Mouse (Mus musculus) intestine, embryonic 16.5 days (tissue): ENCODE results near the gene Hoxa7. TPM values are rescaled to one million over a fixed set of nuclear protein-coding genes. Genes with fewer than 3 reads are reported as not detected.

Experiments used
- ATAC-seq: fragments of 200-750 bp; cut with Nextera tagmentation; 2 replicates; pipeline ENCODE4 v1.8.0; 2017; ENCODE audit warnings: moderate TSS enrichment, moderate library complexity
- H3K27ac ChIP-seq: fragments of 300-500 bp; sonication (generic); 2 replicates; pipeline ENCODE4 v1.5.1; 2014; ENCODE audit warnings: mild to moderate bottlenecking, low read length
- H3K27me3 ChIP-seq: fragments of 300-500 bp; sonication (generic); replicated peaks from 2 replicates; pipeline ENCODE4 v1.6.1; 2014; ENCODE audit warnings: low read length, control low read depth, mixed read lengths; ENCODE audit not compliant: control insufficient read depth, insufficient read depth
- H3K36me3 ChIP-seq: fragments of 300-500 bp; sonication (generic); 2 replicates; pipeline ENCODE4 v1.6.1; 2014; ENCODE audit warnings: low read length, control low read depth; ENCODE audit not compliant: control insufficient read depth, insufficient read depth
- H3K4me1 ChIP-seq: fragments of 300-500 bp; sonication (generic); 2 replicates; pipeline ENCODE4 v1.6.1; 2014; ENCODE audit warnings: low read length, control low read depth, mixed read lengths; ENCODE audit not compliant: control insufficient read depth, insufficient read depth
- H3K4me2 ChIP-seq: fragments of 300-500 bp; sonication (generic); 2 replicates; pipeline ENCODE4 v1.6.1; 2014; ENCODE audit warnings: low read depth, low read length, control low read depth
- H3K4me3 ChIP-seq: fragments of 300-500 bp; sonication (generic); 2 replicates; pipeline ENCODE4 v1.5.1; 2014; ENCODE audit warnings: mild to moderate bottlenecking, low read length
- H3K9ac ChIP-seq: fragments of 300-500 bp; sonication (generic); 2 replicates; pipeline ENCODE4 v1.6.1; 2014; ENCODE audit warnings: low read depth, low read length
- H3K9me3 ChIP-seq: fragments of 300-500 bp; sonication (generic); 2 replicates; pipeline ENCODE4 v1.6.1; 2016; ENCODE audit warnings: low read length, control low read depth; ENCODE audit not compliant: control insufficient read depth
- WGBS: fragments of 180-500 bp; shearing (Covaris S2); extraction: QIAGEN DNeasy Blood & Tissue Kit; methylation state at CpG from one replicate; pipeline ENCODE4 v1.1.7; 2014; 5-methylcytosine and 5-hydroxymethylcytosine counted together
- polyA plus RNA-seq: library from polyadenylated mRNA; unstranded; fragments of >200 nt; fragmentation: Nextera tagmentation; extraction: Ambion mirVana; gene quantifications from 2 replicates; pipeline ENCODE4 v1.2.1, GENCODE M21; 2015

Gene Hoxa7
- polyA plus RNA-seq, 1 experiment from 2014 or later: 8.2 TPM

- Histone ChIP-seq H3K36me3 (no peaks in the 10 kb centered on the region), H3K9me3 (no peaks in the 10 kb centered on the region), H3K27ac (peak overlapping the region; percentile 65), H3K27me3 (peaks cover 16% of the 10 kb centered on the region), H3K4me1 (peaks cover 29% of the 10 kb centered on the region), H3K9ac (peak overlapping the region; percentile 81), H3K4me3 (peak overlapping the region; percentile 60), H3K4me2 (peak overlapping the region; percentile 74)
- WGBS: 5% methylated on average over 43 of the region's 46 CpGs
- ATAC-seq: peak; percentile 9
These were observed 18.1 kb downstream of the Hoxa7 start for GRCm38 (mm10) chr6:52203371-52204049.

GRCm38 (mm10) chr6:52203121-52203370 is 18.6 kb downstream of the Hoxa7 start:
- Histone ChIP-seq H3K9me3 (no peaks in the 10 kb centered on the region), H3K9ac (peak overlapping the region; percentile 81), H3K36me3 (no peaks in the 10 kb centered on the region), H3K27ac (peak overlapping the region; percentile 65), H3K4me1 (peaks cover 24% of the 10 kb centered on the region), H3K4me2 (peak overlapping the region; percentile 74), H3K27me3 (peaks cover 13% of the 10 kb centered on the region), H3K4me3 (peak overlapping the region; percentile 60)
- 13% methylated on average over 10 of the region's 10 CpGs for WGBS
- no peak for ATAC-seq

DNA sequence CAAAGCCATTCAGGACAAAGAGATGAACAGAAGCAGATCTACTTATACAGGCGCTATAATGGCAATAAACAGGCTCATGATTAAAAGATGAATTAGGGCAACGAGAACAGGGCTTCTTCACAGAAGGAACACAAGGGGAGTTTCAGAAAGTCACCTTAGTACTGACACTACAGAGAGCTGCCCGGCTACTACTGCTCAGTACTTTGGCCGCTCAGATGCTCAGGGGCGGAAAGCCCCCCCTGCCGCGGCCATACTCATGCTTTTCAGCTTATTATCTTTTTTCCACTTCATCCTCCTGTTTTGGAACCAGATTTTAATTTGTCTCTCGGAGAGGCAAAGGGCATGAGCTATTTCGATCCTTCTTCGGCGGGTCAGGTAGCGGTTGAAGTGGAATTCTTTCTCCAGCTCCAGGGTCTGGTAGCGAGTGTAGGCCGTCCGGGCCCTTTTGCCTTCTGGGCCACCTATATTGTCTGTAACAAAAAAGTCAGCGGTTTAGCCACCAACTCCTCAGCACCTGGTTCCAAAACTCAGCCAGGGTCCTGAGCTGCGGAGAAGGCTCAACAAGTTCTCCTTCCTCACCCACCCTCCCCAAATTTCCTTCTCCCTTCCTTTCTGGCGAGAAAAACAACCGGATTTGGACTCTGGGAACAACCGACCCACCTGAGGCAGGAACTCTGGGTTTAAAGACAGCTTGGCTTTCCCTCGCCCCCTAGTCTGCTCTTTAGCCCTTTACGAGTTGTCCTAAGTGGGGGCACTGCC is 19.1 kb downstream of the Hoxa7 start:
- Histone ChIP-seq H3K9me3 (no peaks in the 10 kb centered on the region), H3K27me3 (peaks cover 13% of the 10 kb centered on the region), H3K27ac (peak overlapping the region; percentile 65), H3K9ac (peak overlapping the region; percentile 81), H3K36me3 (no peaks in the 10 kb centered on the region), H3K4me2 (peak overlapping the region; percentile 74), H3K4me3 (peak overlapping the region; percentile 60), H3K4me1 (peaks cover 26% of the 10 kb centered on the region)
- no peak for ATAC-seq
- WGBS: 30% methylated on average over 22 of the region's 22 CpGs

- no peak for ATAC-seq
- Histone ChIP-seq H3K27ac (0 out of 2 replicates have a peak overlapping the region, but pooled peaks have one; percentile 53), H3K4me1 (peaks cover 23% of the 10 kb centered on the region), H3K4me3 (peak overlapping the region; percentile 27), H3K9me3 (no peaks in the 10 kb centered on the region), H3K4me2 (peak overlapping the region; percentile 53), H3K27me3 (peaks cover 10% of the 10 kb centered on the region), H3K9ac (peak overlapping the region; percentile 65), H3K36me3 (no peaks in the 10 kb centered on the region)
- 48% methylated on average over 1 of the region's 1 CpGs for WGBS
These were observed 20.4 kb downstream of the Hoxa7 start for GRCm38 (mm10) chr6:52201269-52201668.

GRCm38 (mm10) chr6:52200751-52201250 is 20.9 kb downstream of the Hoxa7 start:
- Histone ChIP-seq H3K4me2 (peak overlapping the region; percentile 53), H3K27me3 (peaks cover 8% of the 10 kb centered on the region), H3K9ac (peak overlapping the region; percentile 65), H3K36me3 (no peaks in the 10 kb centered on the region), H3K4me1 (peaks cover 23% of the 10 kb centered on the region), H3K9me3 (no peaks in the 10 kb centered on the region), H3K27ac (peak overlapping the region; percentile 64), H3K4me3 (peak overlapping the region; percentile 34)
- 19% methylated on average over 10 of the region's 10 CpGs for WGBS
- ATAC-seq: peak; percentile 33

DNA sequence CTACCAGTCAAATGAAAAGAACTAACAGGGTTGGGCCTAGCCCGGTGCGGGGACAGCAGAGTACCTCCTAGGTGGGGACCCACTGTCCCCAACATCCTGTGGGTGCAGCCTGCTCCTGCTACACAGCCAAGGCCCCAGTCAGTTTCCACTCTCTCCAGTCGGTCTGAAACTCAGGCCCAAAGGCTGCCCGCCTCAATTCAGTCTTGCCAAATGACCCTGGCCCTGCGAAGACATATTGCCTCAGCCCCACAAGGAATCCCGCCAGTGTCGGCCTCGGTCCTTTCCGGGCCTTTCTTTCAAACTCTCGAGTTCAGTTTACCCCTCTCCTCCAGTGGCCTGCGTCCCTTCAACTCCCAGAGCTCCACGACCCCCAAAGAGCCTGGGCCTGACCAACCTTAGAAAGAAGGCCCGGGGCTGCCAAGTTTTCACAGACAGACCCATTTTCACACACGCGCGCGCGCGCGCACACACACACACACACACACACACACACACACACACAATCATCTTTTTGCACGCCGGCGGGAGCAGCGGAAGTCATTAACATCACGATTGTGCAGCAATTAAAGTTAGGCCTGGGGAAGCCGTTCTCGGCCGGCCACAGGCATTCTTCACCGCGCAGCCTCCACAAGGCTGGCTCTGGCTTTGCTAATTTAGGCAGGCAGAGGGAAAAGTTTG is 21.4 kb downstream of the Hoxa7 start:
- H3K4me3 ChIP-seq: peak overlapping the region; percentile 34
- 19% methylated on average over 30 of the region's 30 CpGs for WGBS
- H3K27me3 ChIP-seq: peaks cover 2% of the 10 kb centered on the region; the same call in 1 of the 2 replicates
- peak; percentile 52 for ATAC-seq
- H3K4me2 ChIP-seq: peak overlapping the region; percentile 53
- H3K36me3 ChIP-seq: no peaks in the 10 kb centered on the region
- H3K4me1 ChIP-seq: peaks cover 21% of the 10 kb centered on the region
- H3K9me3 ChIP-seq: no peaks in the 10 kb centered on the region
- H3K27ac ChIP-seq: peak overlapping the region; percentile 64
- peak overlapping the region; percentile 65 for H3K9ac ChIP-seq

- 7% methylated on average over 10 of the region's 10 CpGs for WGBS
- H3K27ac ChIP-seq: peak overlapping the region; percentile 79; the same call in 1 of the 2 replicates
- no peak overlapping the region for H3K4me3 ChIP-seq
- no peaks in the 10 kb centered on the region for H3K9me3 ChIP-seq
- no peaks in the 10 kb centered on the region for H3K36me3 ChIP-seq
- H3K9ac ChIP-seq: no peak overlapping the region
- H3K4me2 ChIP-seq: peak overlapping the region; percentile 16; the same call in 1 of the 2 replicates
- H3K4me1 ChIP-seq: peaks cover 39% of the 10 kb centered on the region
- no peaks in the 10 kb centered on the region; the same call in 1 of the 2 replicates for H3K27me3 ChIP-seq
- ATAC-seq: peak; percentile 55
These were observed 24.4 kb downstream of the Hoxa7 start for GRCm38 (mm10) chr6:52197271-52197670.

- WGBS: 20% methylated on average over 9 of the region's 9 CpGs
- no peak overlapping the region for H3K4me3 ChIP-seq
- peaks cover 39% of the 10 kb centered on the region for H3K4me1 ChIP-seq
These were observed 24.8 kb downstream of the Hoxa7 start for GRCm38 (mm10) chr6:52196811-52197210.

DNA sequence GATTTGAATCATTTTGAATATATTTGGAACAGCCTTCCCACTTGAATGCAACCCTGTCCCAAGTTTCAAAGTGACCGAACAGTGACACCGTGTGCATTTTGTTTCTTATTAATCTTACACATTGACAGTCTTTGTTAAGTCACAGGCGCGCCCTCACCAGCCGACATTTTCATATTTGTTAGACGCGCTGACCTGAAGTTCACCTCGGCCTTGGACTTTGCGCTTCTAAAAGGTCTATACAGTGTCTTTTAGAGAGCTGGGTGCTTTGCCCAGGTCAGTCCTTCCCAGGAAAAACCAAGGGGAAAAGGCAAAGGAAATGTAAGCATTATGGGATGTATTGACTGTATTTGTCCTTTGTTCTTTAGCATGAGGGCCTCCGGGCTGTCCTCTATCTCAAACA is 27.0 kb downstream of the Hoxa7 start:
- no peak for ATAC-seq
- Histone ChIP-seq H3K9ac (peak overlapping the region; percentile 52), H3K9me3 (no peaks in the 10 kb centered on the region), H3K27me3 (no peaks in the 10 kb centered on the region; the same call in 1 of the 2 replicates), H3K4me1 (peaks cover 32% of the 10 kb centered on the region), H3K4me3 (no peak overlapping the region), H3K4me2 (peak overlapping the region; percentile 32), H3K27ac (peak overlapping the region; percentile 67), H3K36me3 (no peaks in the 10 kb centered on the region)
- 17% methylated on average over 10 of the region's 10 CpGs for WGBS

More at GRCm38 (mm10) chr6:52196811-52197210, 24.8 kb downstream of the Hoxa7 start:
- H3K27ac ChIP-seq: peak overlapping the region; percentile 4; the same call in 1 of the 2 replicates
- H3K27me3 ChIP-seq: no peaks in the 10 kb centered on the region; the same call in 1 of the 2 replicates
- no peak for ATAC-seq
- H3K4me2 ChIP-seq: peak overlapping the region; percentile 16; the same call in 1 of the 2 replicates
- no peak overlapping the region for H3K9ac ChIP-seq
- no peaks in the 10 kb centered on the region for H3K36me3 ChIP-seq
- H3K9me3 ChIP-seq: no peaks in the 10 kb centered on the region
